Mouse (Mus musculus): ENCODE results near the gene Mpg.

Gene Mpg

GRCm38 (mm10) chr11:32205058-32205873, 21.0 kb upstream of the Mpg start, which contains the start of gene Snrnp25:
Gene Snrnp25, plus strand, starts transcription at chr11:32205415.
- peak; percentile 96 for DNase-seq

- DNase-seq, result no peak
These were observed 15.7 kb upstream of the Mpg start for GRCm38 (mm10) chr11:32210623-32211022.

- no peak for DNase-seq
These were observed 10.7 kb upstream of the Mpg start for GRCm38 (mm10) chr11:32215372-32216162.

- peak; percentile 80 for DNase-seq
These were observed 9.5 kb upstream of the Mpg start for GRCm38 (mm10) chr11:32216851-32217250.

GRCm38 (mm10) chr11:32218501-32219050, 7.7 kb upstream of the Mpg start:
- no peak for DNase-seq

GRCm38 (mm10) chr11:32219287-32219686, 7.0 kb upstream of the Mpg start:
- DNase-seq, result no peak

GRCm38 (mm10) chr11:32220607-32221224, 5.6 kb upstream of the Mpg start:
- peak; percentile 82 for DNase-seq

- no peak for DNase-seq
These were observed 4.9 kb upstream of the Mpg start for GRCm38 (mm10) chr11:32221225-32221950.

- DNase-seq, result peak; percentile 80
These were observed 4.3 kb upstream of the Mpg start, which contains the start of gene Rhbdf1 for GRCm38 (mm10) chr11:32221951-32222409. Gene Rhbdf1, minus strand, starts transcription at chr11:32222300.

GRCm38 (mm10) chr11:32222570-32223194, 3.6 kb upstream of the Mpg start:
- DNase-seq, result peak; percentile 59

GRCm38 (mm10) chr11:32223297-32223967, 2.9 kb upstream of the Mpg start:
- DNase-seq, result no peak

GRCm38 (mm10) chr11:32224468-32225139, 1.7 kb upstream of the Mpg start:
- DNase-seq, result peak; percentile 82

GRCm38 (mm10) chr11:32225222-32226104, 842 bp upstream of the Mpg start:
- DNase-seq, result no peak

- DNase-seq, result no peak
These were observed 736 bp downstream of the Mpg start for GRCm38 (mm10) chr11:32227041-32227440.

- DNase-seq, result no peak
These were observed 1.2 kb downstream of the Mpg start for GRCm38 (mm10) chr11:32227555-32227954.

GRCm38 (mm10) chr11:32228292-32228845, 2.1 kb downstream of the Mpg start:
- no peak for DNase-seq

GRCm38 (mm10) chr11:32230220-32230619, 3.9 kb downstream of the Mpg start:
- no peak for DNase-seq

GRCm38 (mm10) chr11:32231125-32231524, 4.8 kb downstream of the Mpg start:
- DNase-seq, result no peak

- DNase-seq, result no peak
These were observed 6.5 kb downstream of the Mpg start for GRCm38 (mm10) chr11:32232848-32233247.

All from kidney, adult 18-20 months (tissue).